Mouse (Mus musculus) liver, embryonic 13.5 days (tissue): ENCODE data around the gene Fiz1. TPM values are rescaled to one million over a fixed set of nuclear protein-coding genes. Genes with fewer than 3 reads are reported as not detected.

Source experiments
- ATAC-seq: fragments of 200-750 bp; cut with Nextera tagmentation; 2 replicates; pipeline ENCODE4 v1.8.0; 2017; ENCODE audit warnings: low read depth, mild to moderate bottlenecking, moderate number of reproducible peaks, moderate library complexity
- DNase-seq: peaks from one replicate; pipeline ENCODE4 v3.0.0; 2022
- H3K27ac ChIP-seq: fragments of 300-500 bp; sonication (generic); 2 replicates; pipeline ENCODE4 v1.5.1; 2015; ENCODE audit warnings: moderate library complexity, mild to moderate bottlenecking, inconsistent platforms
- H3K27me3 ChIP-seq: fragments of 300-500 bp; sonication (generic); 2 replicates; pipeline ENCODE4 v1.6.1; 2015; ENCODE audit warnings: mild to moderate bottlenecking, inconsistent platforms
- H3K36me3 ChIP-seq: fragments of 300-500 bp; sonication (generic); 2 replicates; pipeline ENCODE4 v1.6.1; 2015; ENCODE audit warnings: mild to moderate bottlenecking, inconsistent platforms
- H3K4me1 ChIP-seq: fragments of 300-500 bp; sonication (generic); replicated peaks from 2 replicates; pipeline ENCODE4 v1.6.1; 2015; ENCODE audit warnings: inconsistent platforms
- H3K4me2 ChIP-seq: fragments of 300-500 bp; sonication (generic); 2 replicates; pipeline ENCODE4 v1.6.1; 2015; ENCODE audit warnings: inconsistent platforms, mild to moderate bottlenecking, moderate library complexity
- H3K4me3 ChIP-seq: fragments of 300-500 bp; sonication (generic); replicated peaks from 2 replicates; pipeline ENCODE4 v1.5.1; 2015; ENCODE audit warnings: mild to moderate bottlenecking, inconsistent platforms
- H3K9ac ChIP-seq: fragments of 300-500 bp; sonication (generic); 2 replicates; pipeline ENCODE4 v1.6.1; 2015; ENCODE audit warnings: mild to moderate bottlenecking, inconsistent platforms
- H3K9me3 ChIP-seq: fragments of 300-500 bp; sonication (generic); replicated peaks from 2 replicates; pipeline ENCODE4 v1.6.1; 2016; ENCODE audit warnings: inconsistent platforms
- WGBS: fragments of 180-500 bp; shearing (Covaris S2); methylation state at CpG from one replicate; pipeline ENCODE4 v1.1.7; 2015; ENCODE audit not compliant: insufficient replicate concordance; 5-methylcytosine and 5-hydroxymethylcytosine counted together
- polyA plus RNA-seq: library from polyadenylated mRNA; unstranded; fragments of >200 nt; fragmentation: Nextera tagmentation; extraction: Ambion mirVana; gene quantifications from 2 replicates; pipeline ENCODE4 v1.2.1, GENCODE M21; 2015

The Fiz1 gene
- polyA plus RNA-seq, 1 experiment from 2014 or later = 15.8 TPM

DNA sequence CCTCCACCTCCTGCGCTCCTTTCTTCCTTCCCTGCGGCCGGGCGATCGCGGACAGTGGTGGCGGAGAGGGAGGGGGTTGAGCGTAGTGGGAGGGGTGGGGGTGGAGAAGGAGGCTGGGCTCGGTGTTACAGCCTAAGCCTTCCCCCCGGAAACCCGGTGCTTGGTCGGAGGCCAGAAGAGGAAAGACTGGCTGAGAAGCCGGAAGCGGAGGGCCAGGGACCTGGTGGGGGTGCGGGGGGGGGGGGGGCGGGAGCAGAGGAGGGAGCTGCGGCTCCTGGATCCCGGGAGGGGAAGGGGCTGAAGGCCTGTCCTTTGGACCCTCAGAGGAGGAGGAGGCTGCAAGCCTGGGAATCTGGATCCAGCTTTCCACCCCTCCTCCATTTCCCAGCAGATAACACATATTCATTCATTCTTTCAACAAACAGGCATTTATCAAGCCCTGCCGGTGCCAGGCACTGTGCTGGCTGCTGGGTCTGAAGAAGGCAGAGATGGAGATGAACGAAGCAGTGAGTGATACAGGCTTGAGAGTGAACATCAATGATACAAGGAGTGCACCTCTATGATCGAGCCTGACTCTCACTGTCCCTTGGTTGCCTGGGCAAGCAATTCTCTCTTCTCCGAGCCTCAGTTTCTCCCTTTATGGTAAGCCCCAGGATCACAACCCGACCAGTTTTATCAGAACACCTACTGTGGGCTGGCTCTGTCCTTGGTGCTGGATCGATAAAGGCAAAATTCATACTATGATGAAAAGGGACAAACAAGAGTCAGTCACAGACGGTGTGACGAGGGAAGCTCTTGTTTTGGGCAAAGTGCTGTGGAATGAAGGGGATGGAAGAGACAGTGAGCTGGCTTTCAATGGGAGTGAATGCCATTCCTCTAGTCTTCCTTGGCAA is 18.2 kb downstream of the Fiz1 start, which contains the start of gene Zfp579:
TSS of gene Zfp579 (minus strand) at position 156 of the 893 bp plus-strand sequence.
- H3K27ac ChIP-seq = 0 out of 2 replicates have a peak within 1 kb of the TSS, but pooled peaks have one; percentile 13
- peak within 1 kb of the TSS; percentile 57 for H3K4me3 ChIP-seq
- no peaks in the 10 kb centered on the region for H3K9me3 ChIP-seq
- H3K27me3 ChIP-seq = peaks cover 49% of the 10 kb centered on the region
- peaks cover 7% of the 10 kb centered on the region; the same call in 1 of the 2 replicates for H3K4me1 ChIP-seq
- DNase-seq (no peak), ATAC-seq (peak; percentile 69)
- peak within 1 kb of the TSS; percentile 60 for H3K4me2 ChIP-seq
- H3K36me3 ChIP-seq = peaks cover 11% of the 10 kb centered on the region
- peak within 1 kb of the TSS; percentile 65 for H3K9ac ChIP-seq
- 9% methylated on average over 14 of the region's 26 CpGs for WGBS

DNA sequence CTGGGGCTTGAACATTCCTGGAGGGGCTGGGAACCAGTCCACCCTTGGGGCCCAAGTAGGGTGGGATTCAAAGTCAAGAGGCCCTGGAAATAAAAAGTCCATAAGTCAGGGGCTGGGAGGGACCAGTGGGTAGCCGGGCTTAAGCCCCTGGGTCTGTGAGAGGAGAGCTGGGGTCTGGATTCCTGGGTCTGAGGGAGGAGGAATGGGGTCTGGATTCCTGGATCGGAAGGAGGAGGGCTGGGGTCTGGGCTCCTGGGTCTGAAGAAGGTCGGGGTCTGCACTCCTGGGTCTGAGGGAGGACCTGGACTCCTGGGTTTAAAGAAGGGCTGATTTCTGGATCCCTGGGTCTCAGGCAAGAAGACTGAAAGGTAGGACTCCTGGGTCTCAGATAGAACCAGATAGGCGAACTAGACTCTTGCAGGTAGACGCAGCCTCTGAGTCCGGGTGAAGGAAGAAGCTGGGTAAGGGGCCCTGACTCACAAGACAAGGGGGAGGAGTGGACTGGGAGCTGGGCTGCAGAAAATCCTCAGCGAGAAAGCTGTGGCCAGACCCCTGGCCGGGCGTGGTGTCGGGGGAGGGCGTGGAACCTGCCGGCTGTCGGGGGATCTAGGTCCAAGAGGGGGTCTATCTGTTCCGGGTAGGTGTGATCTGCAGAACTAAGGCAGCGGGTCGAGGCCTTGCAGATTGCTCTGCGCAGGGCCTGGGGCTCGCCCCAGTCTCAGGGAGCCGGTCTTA is 19.1 kb downstream of the Fiz1 start:
- no peak overlapping the region for H3K27ac ChIP-seq
- WGBS = 4% methylated on average over 19 of the region's 19 CpGs
- no peak; the same call in 1 of the 2 replicates for ATAC-seq

DNA sequence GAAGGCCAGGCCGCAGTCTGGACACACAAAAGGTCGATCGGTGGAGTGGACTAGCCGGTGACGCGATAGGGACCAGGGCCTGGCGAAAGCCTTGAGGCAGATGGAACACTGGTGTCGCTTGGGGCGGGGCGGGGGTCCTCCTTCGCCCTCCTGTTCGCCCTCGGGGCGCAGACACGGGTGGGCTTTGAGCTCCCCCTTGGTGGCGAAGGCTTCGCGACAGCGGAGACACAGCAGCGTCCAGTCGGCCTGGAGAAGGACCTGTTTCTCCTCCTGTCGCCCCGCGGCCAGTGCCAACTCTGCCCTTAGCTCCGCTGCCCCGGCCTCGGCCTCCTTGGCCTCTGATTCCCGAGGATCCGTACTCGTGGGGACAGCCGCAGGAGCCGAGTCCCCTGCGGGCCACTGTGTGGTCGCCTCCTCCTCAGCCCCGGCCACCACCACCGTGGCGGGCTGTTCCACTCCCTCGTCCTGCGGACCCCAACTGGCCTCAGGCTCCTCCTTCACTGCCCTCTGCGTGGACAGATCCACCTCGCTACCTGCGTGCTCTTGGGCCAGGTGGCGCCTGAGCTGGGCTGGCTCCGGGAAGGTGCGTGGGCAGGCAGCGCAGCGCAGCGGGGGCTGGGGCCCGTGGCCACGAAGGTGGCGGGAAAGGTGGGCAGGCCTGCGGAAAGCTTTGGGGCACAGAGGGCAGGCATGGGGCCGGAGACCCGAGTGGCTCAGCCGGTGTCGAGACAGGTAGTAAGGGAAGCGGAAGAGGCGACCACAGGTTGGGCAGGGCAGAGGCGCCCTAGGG is 20.3 kb downstream of the Fiz1 start:
- DNase-seq (no peak), ATAC-seq (no peak)
- H3K27me3 ChIP-seq = peaks cover 49% of the 10 kb centered on the region
- peaks cover 7% of the 10 kb centered on the region; the same call in 1 of the 2 replicates for H3K4me1 ChIP-seq
- H3K4me3 ChIP-seq = no peak overlapping the region
- H3K4me2 ChIP-seq = 0 out of 2 replicates have a peak overlapping the region, but pooled peaks have one; percentile 60
- H3K36me3 ChIP-seq = peaks cover 11% of the 10 kb centered on the region
- no peak overlapping the region for H3K27ac ChIP-seq
- 39% methylated on average over 59 of the region's 59 CpGs for WGBS
- no peaks in the 10 kb centered on the region for H3K9me3 ChIP-seq
- H3K9ac ChIP-seq = no peak overlapping the region

More for the DNA sequence above, 19.1 kb downstream of the Fiz1 start:
- Histone ChIP-seq H3K9me3 (no peaks in the 10 kb centered on the region), H3K4me2 (peak overlapping the region; percentile 60), H3K27me3 (peaks cover 49% of the 10 kb centered on the region), H3K4me3 (peak overlapping the region; percentile 57), H3K4me1 (peaks cover 7% of the 10 kb centered on the region; the same call in 1 of the 2 replicates), H3K36me3 (peaks cover 11% of the 10 kb centered on the region), H3K9ac (peak overlapping the region; percentile 65)
- no peak for DNase-seq

DNA sequence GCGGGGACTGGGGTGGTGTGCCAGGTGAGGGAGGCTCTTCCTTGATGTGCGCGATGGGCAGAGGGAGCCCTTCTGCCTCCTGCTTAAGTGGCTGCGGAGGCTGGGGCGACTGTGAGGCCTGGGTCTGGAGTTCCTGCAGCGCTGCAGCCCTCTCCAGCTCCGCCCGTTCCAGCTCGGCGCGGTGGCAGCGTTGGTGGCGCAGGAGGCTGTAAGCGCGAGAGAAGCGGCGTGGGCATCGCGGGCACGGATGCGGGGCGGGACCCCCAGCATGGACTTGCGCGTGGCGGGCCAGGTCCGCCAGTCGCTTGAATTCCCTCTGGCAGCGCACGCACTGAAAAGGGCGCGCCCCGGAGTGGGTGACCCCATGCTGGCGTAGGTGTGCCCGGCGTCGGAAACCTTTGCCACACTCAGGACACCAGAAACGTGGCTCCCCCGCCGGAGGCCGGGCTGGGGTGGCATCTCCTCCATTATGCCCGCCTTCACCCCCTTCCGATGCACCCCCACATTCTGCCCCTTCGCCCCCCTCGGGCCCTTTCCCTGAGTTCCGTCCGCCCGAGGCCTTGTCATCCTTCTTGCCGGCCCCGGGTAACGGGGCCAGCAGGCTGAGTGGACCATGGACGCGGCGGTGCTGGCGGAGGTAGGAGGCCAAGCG is 21.0 kb downstream of the Fiz1 start:
- H3K9ac ChIP-seq = no peak overlapping the region
- peaks cover 49% of the 10 kb centered on the region for H3K27me3 ChIP-seq
- H3K4me2 ChIP-seq = no peak overlapping the region
- H3K9me3 ChIP-seq = no peaks in the 10 kb centered on the region
- peaks cover 7% of the 10 kb centered on the region; the same call in 1 of the 2 replicates for H3K4me1 ChIP-seq
- H3K27ac ChIP-seq = no peak overlapping the region
- DNase-seq (no peak), ATAC-seq (no peak)
- peaks cover 11% of the 10 kb centered on the region for H3K36me3 ChIP-seq
- 32% methylated on average over 54 of the region's 55 CpGs for WGBS
- no peak overlapping the region for H3K4me3 ChIP-seq

DNA sequence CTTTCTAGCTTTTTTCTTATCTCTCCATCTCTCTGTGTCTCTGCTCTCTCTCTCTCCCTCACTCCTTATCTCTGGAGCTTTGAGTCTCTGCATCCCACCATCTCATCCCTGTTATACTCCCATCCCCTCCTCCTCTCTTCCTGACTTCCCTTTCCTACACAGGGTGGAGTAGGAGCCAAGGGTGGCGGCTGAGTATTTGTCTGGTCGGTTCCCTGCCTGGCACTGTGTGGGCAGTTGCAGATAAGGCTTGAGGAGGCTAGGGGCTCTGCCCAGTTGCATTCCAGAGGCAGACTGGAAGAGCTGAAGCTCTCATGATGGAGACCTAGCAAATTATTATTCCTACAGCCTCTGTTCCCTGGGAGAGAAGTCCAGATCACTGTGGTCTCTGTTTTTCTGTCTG is 26.2 kb downstream of the Fiz1 start:
- no peak overlapping the region for H3K4me2 ChIP-seq
- peaks cover 12% of the 10 kb centered on the region for H3K27me3 ChIP-seq
- DNase-seq = no peak
- no peak overlapping the region for H3K27ac ChIP-seq
- no peaks in the 10 kb centered on the region for H3K4me1 ChIP-seq
- H3K36me3 ChIP-seq = peaks cover 6% of the 10 kb centered on the region
- no peaks in the 10 kb centered on the region for H3K9me3 ChIP-seq
- WGBS = 26% methylated on average over 2 of the region's 2 CpGs
- ATAC-seq = no peak
- no peak overlapping the region for H3K4me3 ChIP-seq
- H3K9ac ChIP-seq = no peak overlapping the region

DNA sequence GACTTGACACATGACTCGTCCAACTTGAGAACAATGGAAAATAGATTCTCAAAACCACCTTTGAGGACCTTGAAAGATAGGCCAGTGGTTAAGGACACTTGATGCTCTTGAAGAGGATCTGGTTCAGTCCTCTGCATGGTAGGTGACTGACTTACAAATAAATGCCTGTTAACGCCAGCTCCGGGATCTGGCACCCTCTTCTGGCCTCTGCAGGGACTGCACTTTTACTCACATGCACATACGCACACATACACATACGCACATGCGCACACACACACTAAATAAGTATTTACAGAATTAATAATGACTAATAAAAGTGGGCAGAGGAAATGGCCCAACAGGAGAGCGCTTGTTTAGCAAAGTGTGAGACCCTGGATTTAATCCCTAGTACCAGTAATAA is 37.7 kb downstream of the Fiz1 start:
- Histone ChIP-seq H3K4me1 (no peaks in the 10 kb centered on the region), H3K9me3 (no peaks in the 10 kb centered on the region; the same call in 1 of the 2 replicates), H3K4me3 (no peak overlapping the region), H3K9ac (no peak overlapping the region), H3K36me3 (no peaks in the 10 kb centered on the region), H3K27me3 (peaks cover 10% of the 10 kb centered on the region; the same call in 1 of the 2 replicates), H3K27ac (no peak overlapping the region), H3K4me2 (no peak overlapping the region)
- ATAC-seq = no peak
- 82% methylated on average over 7 of the region's 7 CpGs for WGBS
- no peak for DNase-seq

DNA sequence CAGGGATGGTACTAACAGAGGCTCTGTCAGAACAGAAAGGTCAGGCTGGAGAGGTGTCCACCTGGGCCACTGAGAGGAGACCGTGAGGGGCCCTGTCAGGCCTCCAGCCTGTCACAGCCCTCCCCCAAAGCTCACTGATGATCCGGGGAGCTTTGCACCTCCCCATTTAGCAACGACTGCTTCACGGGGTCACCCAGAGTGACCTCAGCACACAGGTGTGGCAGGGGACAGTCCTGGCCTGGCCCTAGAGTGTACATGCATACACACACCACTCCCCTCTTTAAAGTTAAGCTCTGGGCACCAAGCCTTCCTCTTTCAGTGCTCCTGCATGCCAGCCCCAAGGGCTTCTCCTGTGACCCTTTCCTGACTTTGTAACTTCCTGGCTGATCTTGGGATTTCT is 39.0 kb downstream of the Fiz1 start:
- Histone ChIP-seq H3K9ac (no peak overlapping the region), H3K36me3 (no peaks in the 10 kb centered on the region), H3K4me2 (no peak overlapping the region), H3K4me3 (no peak overlapping the region), H3K9me3 (no peaks in the 10 kb centered on the region; the same call in 1 of the 2 replicates), H3K27ac (no peak overlapping the region), H3K4me1 (no peaks in the 10 kb centered on the region), H3K27me3 (peaks cover 11% of the 10 kb centered on the region; the same call in 1 of the 2 replicates)
- ATAC-seq = peak; percentile 55; the same call in 1 of the 2 replicates
- no peak for DNase-seq
- 43% methylated on average over 4 of the region's 4 CpGs for WGBS

DNA sequence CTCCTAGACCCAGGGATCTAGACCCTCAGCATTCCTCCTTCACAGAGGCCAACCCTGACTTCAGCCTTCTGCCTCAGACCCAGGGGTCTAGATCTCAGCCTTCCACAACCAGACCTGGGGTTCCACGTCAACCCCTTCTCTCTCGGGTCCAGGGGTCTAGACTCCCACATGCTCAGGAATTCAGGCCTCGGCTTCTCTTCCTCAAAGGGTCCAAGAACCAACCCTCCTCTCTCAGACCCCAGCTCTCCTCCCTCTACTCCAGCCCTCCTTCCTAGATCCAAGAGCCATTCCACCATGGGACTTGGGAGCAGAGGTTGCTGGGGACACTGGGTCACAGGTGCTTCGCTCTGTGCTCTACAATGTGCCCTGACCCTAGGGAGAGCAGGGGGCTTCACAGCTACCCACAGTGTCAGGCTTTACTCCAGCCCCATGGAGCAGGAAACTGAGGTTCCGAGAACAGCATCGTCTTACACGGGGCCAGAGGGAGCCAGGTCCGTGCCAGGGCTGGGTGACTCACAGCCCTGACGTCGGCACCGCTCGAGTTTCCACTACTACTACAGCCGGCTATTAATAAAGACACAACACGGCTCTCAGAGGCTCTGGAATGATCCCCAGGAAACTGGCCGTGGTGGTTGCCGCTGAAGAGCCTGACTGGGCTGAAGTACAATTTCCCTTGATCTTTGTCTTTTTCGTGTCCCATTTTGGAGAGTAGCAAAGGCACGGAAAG is 42.0 kb downstream of the Fiz1 start:
- Histone ChIP-seq H3K27me3 (peaks cover 11% of the 10 kb centered on the region; the same call in 1 of the 2 replicates), H3K27ac (no peak overlapping the region), H3K4me2 (no peak overlapping the region), H3K9me3 (no peaks in the 10 kb centered on the region; the same call in 1 of the 2 replicates), H3K36me3 (no peaks in the 10 kb centered on the region), H3K4me3 (no peak overlapping the region), H3K4me1 (no peaks in the 10 kb centered on the region), H3K9ac (no peak overlapping the region)
- ATAC-seq (no peak), DNase-seq (no peak)
- 50% methylated on average over 18 of the region's 18 CpGs for WGBS

DNA sequence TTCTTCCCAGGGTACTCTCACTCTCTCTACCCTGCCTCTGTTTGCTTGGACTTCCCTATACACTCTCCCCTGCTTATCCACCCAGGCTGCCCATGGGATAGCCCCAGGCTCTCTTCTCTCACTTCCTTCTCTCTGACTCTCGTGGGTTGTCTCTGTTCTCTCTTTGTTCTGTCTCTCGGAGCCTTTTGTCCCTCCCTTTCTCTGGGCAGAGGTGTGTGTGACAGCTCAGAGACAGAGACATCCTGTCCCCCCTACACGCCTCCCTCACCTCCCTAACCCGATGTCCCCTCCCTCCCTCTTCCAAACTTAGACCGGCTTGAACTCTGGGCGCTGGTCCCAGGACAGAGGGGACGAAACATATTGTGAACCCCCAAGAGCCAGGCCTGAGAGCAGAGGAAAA is 42.8 kb downstream of the Fiz1 start:
- H3K4me3 ChIP-seq = no peak overlapping the region
- H3K27ac ChIP-seq = no peak overlapping the region
- DNase-seq (no peak), ATAC-seq (no peak)
- no peak overlapping the region for H3K4me2 ChIP-seq
- H3K27me3 ChIP-seq = peaks cover 11% of the 10 kb centered on the region; the same call in 1 of the 2 replicates
- H3K9ac ChIP-seq = no peak overlapping the region
- no peaks in the 10 kb centered on the region; the same call in 1 of the 2 replicates for H3K9me3 ChIP-seq
- 20% methylated on average over 7 of the region's 7 CpGs for WGBS
- no peaks in the 10 kb centered on the region for H3K36me3 ChIP-seq
- no peaks in the 10 kb centered on the region for H3K4me1 ChIP-seq

DNA sequence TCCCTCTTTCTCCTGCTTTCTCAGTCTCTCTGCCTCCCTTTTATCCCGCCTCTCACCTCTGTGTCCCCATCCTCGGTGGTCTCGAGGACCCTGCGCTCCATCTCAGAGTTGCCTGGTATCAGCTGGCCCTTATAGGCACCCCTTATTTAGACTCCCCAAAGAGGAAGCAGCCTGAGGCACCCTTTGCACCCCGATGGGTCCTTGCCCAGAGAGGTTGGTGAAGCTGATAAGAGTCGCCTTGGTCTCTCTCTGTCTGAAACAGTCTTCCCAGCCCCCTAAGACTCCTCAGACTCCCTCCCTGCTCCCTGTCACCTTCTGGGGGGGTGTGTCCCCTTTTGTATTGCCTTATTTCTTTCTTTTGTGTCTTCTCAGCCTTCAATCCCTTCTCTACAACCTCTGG is 43.4 kb downstream of the Fiz1 start, which contains the start of gene Sbk3:
TSS of gene Sbk3 (minus strand) at position 101 of the 400 bp plus-strand sequence.
- WGBS = 18% methylated on average over 6 of the region's 6 CpGs
- Histone ChIP-seq H3K27ac (no peak within 1 kb of the TSS), H3K27me3 (peaks cover 11% of the 10 kb centered on the region; the same call in 1 of the 2 replicates), H3K36me3 (no peaks in the 10 kb centered on the region), H3K4me2 (no peak within 1 kb of the TSS), H3K9me3 (no peaks in the 10 kb centered on the region), H3K4me3 (no peak within 1 kb of the TSS), H3K4me1 (no peaks in the 10 kb centered on the region), H3K9ac (no peak within 1 kb of the TSS)
- ATAC-seq (no peak), DNase-seq (no peak)
